Mouse (Mus musculus): ENCODE measurements around the gene Slco3a1.

- TF ChIP-seq CTCF (IDR thresholded peaks at IDR 0.05; ENCODE audit: low read depth) = no peak
- TF ChIP-seq EP300 (IDR thresholded peaks at IDR 0.05; ENCODE audit: low read depth) = no peak
Observed at GRCm38 (mm10) chr7:74579411-74579810, 24.8 kb upstream of the Slco3a1 start.
